Mouse (Mus musculus) layer of hippocampus, adult 2 months (tissue): ENCODE data around the gene Vmn1r55. TPM values are rescaled to one million over a fixed set of nuclear protein-coding genes. Genes with fewer than 3 reads are reported as not detected.
A peak's percentile ranks its signal among the peaks of the same experiment; 100 is the strongest.
"Not testable (repeated sequence)": the region's sequence is repeated elsewhere in the genome, so short reads cannot be mapped to it uniquely, and the experiment has no call there.

Experiments used
- DNase-seq, 2 experiments: peaks; one replicate each; pipeline ENCODE4 v3.0.0; 2022; ENCODE audit warnings: low spot score in 2 of 2
- H3K27ac ChIP-seq: fragments of 200-600 bp; 2 replicates; pipeline ENCODE4 v1.8.1; 2022
- H3K4me3 ChIP-seq: fragments of 200-600 bp; 2 replicates; pipeline ENCODE4 v1.8.1; 2022; ENCODE audit warnings: mild to moderate bottlenecking
- CTCF ChIP-seq: fragments of 200-600 bp; conservative IDR thresholded peaks from 2 replicates; pipeline ENCODE4 v1.8.1; 2022; ENCODE audit warnings: antibody characterized with exemption, mild to moderate bottlenecking, moderate library complexity
- microRNA-seq, 2 experiments: library from miRNA; unstranded; fragments of <30 nt; microRNA quantifications; one replicate each; pipeline ENCODE4 v1.2.0; 2021
- total RNA-seq, 2 experiments: library from RNA; stranded (reverse); gene quantifications; 2 replicates each; pipeline ENCODE4 v1.2.3; 2021

Gene Vmn1r55
- total RNA-seq, 2 experiments from 2014 or later = not detected

- no peak for TF ChIP-seq CTCF
- no peak for DNase-seq
- Histone ChIP-seq H3K27ac (peak overlapping the region; percentile 88), H3K4me3 (no peak overlapping the region)
Observed at GRCm38 (mm10) chr7:5092381-5092780, 57.1 kb downstream of the Vmn1r55 start.

- Histone ChIP-seq H3K4me3 (no peak overlapping the region), H3K27ac (peak overlapping the region; percentile 88)
- TF ChIP-seq CTCF = no peak
- peak; percentile 38 to 62 for DNase-seq
Observed at GRCm38 (mm10) chr7:5091008-5091728, 58.3 kb downstream of the Vmn1r55 start.

- TF ChIP-seq CTCF = no peak
- no peak for DNase-seq
- no peak overlapping the region for H3K4me3 ChIP-seq
- peak overlapping the region; percentile 88 for H3K27ac ChIP-seq
Observed at GRCm38 (mm10) chr7:5089853-5090252, 59.6 kb downstream of the Vmn1r55 start.

GRCm38 (mm10) chr7:5087886-5088285 lies 61.6 kb downstream of the Vmn1r55 start:
- no peak for DNase-seq

GRCm38 (mm10) chr7:5086921-5087440 lies 62.5 kb downstream of the Vmn1r55 start:
- Histone ChIP-seq H3K27ac (0 out of 2 replicates have a peak overlapping the region, but pooled peaks have one; percentile 2), H3K4me3 (no peak overlapping the region)
- TF ChIP-seq CTCF = no peak
- no peak for DNase-seq

More at GRCm38 (mm10) chr7:5087886-5088285, 61.6 kb downstream of the Vmn1r55 start:
- no peak for TF ChIP-seq CTCF
- Histone ChIP-seq H3K27ac (peak overlapping the region; percentile 18; the same call in 1 of the 2 replicates), H3K4me3 (no peak overlapping the region)

GRCm38 (mm10) chr7:5085512-5085911 lies 64.0 kb downstream of the Vmn1r55 start:
- no peak for DNase-seq
- H3K27ac ChIP-seq = no peak overlapping the region
- no peak for TF ChIP-seq CTCF

GRCm38 (mm10) chr7:5083325-5084105 lies 66.0 kb downstream of the Vmn1r55 start:
- TF ChIP-seq CTCF = no peak
- Histone ChIP-seq H3K4me3 (no peak overlapping the region), H3K27ac (no peak overlapping the region)
- no peak for DNase-seq

More at GRCm38 (mm10) chr7:5085512-5085911, 64.0 kb downstream of the Vmn1r55 start:
- no peak overlapping the region for H3K4me3 ChIP-seq

- Histone ChIP-seq H3K27ac (0 out of 2 replicates have a peak overlapping the region, but pooled peaks have one; percentile 1), H3K4me3 (peak overlapping the region; percentile 83)
- no peak for TF ChIP-seq CTCF
Observed at GRCm38 (mm10) chr7:5081939-5082338, 67.5 kb downstream of the Vmn1r55 start.

GRCm38 (mm10) chr7:5081241-5081640 lies 68.2 kb downstream of the Vmn1r55 start:
- peak; percentile 45 for TF ChIP-seq CTCF
- H3K27ac ChIP-seq = peak overlapping the region; percentile 93
- DNase-seq = no peak
- H3K4me3 ChIP-seq = peak overlapping the region; percentile 83

More at GRCm38 (mm10) chr7:5081939-5082338, 67.5 kb downstream of the Vmn1r55 start:
- no peak for DNase-seq

- no peak for DNase-seq
- Histone ChIP-seq H3K4me3 (peak overlapping the region; percentile 83), H3K27ac (peak overlapping the region; percentile 93)
- no peak for TF ChIP-seq CTCF
Observed at GRCm38 (mm10) chr7:5080815-5081214, 68.7 kb downstream of the Vmn1r55 start.

- Histone ChIP-seq H3K4me3 (peak within 1 kb of the TSS; percentile 83), H3K27ac (peak within 1 kb of the TSS; percentile 93)
- no peak for TF ChIP-seq CTCF
- peak; percentile 97 to 98 for DNase-seq
Observed at GRCm38 (mm10) chr7:5080010-5080751, 69.3 kb downstream of the Vmn1r55 start, which contains the start of gene Epn1. Epn1 (plus strand) TSS chr7:5080235.

- H3K27ac ChIP-seq = peak overlapping the region; percentile 93
- peak overlapping the region; percentile 83 for H3K4me3 ChIP-seq
- DNase-seq = not testable (repeated sequence)
Observed at GRCm38 (mm10) chr7:5079365-5080009, 70.0 kb downstream of the Vmn1r55 start.

Small RNAs within 50 kb of the gene (microRNA-seq; reads per million reads assigned to microRNA genes)
- 0 reads per million in 2 experiments for gene Gm26217

Other genes starting within 250 kb of the Vmn1r55 start
- under 1 TPM in 1 of 2 experiments, not detected in 1; 0.28 TPM for gene Gm36210, start 243.2 kb downstream of the Vmn1r55 start, total RNA-seq
- 10 to 100 TPM; 15.0 to 15.8 TPM for gene Zfp628, start 234.5 kb downstream of the Vmn1r55 start, total RNA-seq
- 100 to 1,000 TPM; 103 to 114 TPM for gene Nat14, start 227.6 kb downstream of the Vmn1r55 start, total RNA-seq
- 1 to 10 TPM; 2.4 to 3.5 TPM for gene Ssc5d, start 223.9 kb downstream of the Vmn1r55 start, total RNA-seq
- gene Sbk2, start 185.3 kb downstream of the Vmn1r55 start, total RNA-seq = under 1 TPM in 1 of 2 experiments, not detected in 1; 0.31 TPM
- gene Sbk3, start 178.5 kb downstream of the Vmn1r55 start, total RNA-seq = 1 to 10 TPM in 1 of 2 experiments, under 1 TPM in 1; 0.71 to 1.0 TPM
- gene Zfp579, start 153.5 kb downstream of the Vmn1r55 start, total RNA-seq = 10 to 100 TPM; 29.7 to 35.6 TPM
- gene Zfp524, start 135.3 kb downstream of the Vmn1r55 start, total RNA-seq = 1 to 10 TPM; 7.0 to 8.1 TPM
- 10 to 100 TPM; 25.8 TPM for gene Fiz1, start 135.0 kb downstream of the Vmn1r55 start, total RNA-seq
- gene Gm44973, start 134.2 kb downstream of the Vmn1r55 start, total RNA-seq = not detected
- 10 to 100 TPM; 38.6 to 41.8 TPM for gene Zfp865, start 129.3 kb downstream of the Vmn1r55 start, total RNA-seq
- gene Ccdc106, start 129.1 kb downstream of the Vmn1r55 start, total RNA-seq = 10 to 100 TPM; 57.8 to 61.1 TPM
- not detected for gene 4632433K11Rik, start 115.6 kb downstream of the Vmn1r55 start, total RNA-seq
- 1 to 10 TPM; 7.3 to 7.8 TPM for gene Zfp784, start 111.2 kb downstream of the Vmn1r55 start, total RNA-seq
- gene Zfp580, start 98.1 kb downstream of the Vmn1r55 start, total RNA-seq = 10 to 100 TPM; 34.1 to 35.7 TPM
- 100 to 1,000 TPM; 185 to 192 TPM for gene U2af2, start 87.5 kb downstream of the Vmn1r55 start, total RNA-seq
- 100 to 1,000 TPM; 540 to 559 TPM for gene Epn1, start 69.4 kb downstream of the Vmn1r55 start, total RNA-seq
- gene Rfpl4, start 32.7 kb downstream of the Vmn1r55 start, total RNA-seq = not detected
- under 1 TPM in 1 of 2 experiments, not detected in 1; 0.59 TPM for gene Rasl2-9, start 23.7 kb downstream of the Vmn1r55 start, total RNA-seq
- not detected for gene Vmn1r56, start 47.1 kb upstream of the Vmn1r55 start, total RNA-seq
- not detected for gene Vmn1r57, start 68.8 kb upstream of the Vmn1r55 start, total RNA-seq
- gene Gm5065, start 200.9 kb upstream of the Vmn1r55 start, total RNA-seq = not detected
- not detected for gene Nlrp2, start 201.4 kb upstream of the Vmn1r55 start, total RNA-seq